Mouse (Mus musculus): Measurements from ENCODE around the gene Thra.
A peak's percentile ranks its signal among the peaks of the same experiment; 100 is the strongest.

DNA sequence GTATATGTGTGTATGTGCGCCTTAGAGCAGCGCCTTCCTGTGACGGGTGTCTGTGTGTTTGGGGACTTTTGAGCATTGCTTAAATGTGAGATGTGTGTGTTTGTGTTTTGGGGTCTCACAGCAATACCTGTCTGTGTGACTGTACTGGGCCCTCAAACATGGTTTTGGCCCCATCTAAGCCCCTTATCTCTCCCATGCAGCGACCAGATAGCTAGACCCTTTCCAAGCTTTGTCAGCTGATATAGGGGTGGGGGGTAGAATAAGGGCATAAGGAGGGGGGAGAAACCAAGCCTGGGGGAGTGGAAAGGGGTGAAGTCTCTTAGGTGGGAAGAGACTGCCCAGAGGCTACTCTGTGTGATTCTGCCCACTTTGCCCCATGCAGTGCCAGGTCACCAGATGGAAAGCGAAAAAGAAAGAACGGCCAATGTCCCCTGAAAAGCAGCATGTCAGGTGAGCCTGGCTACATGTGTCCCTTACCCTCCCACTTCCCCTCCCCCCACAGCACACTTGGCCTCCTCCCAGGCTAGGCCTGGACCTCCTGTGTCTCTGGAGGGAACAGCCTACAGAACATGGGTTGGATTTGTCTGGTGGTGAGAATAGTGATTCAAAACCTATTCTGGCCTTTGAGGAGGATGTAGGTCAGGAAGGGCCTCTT is 15.4 kb downstream of the Thra start:
- TF ChIP-seq EP300 (IDR thresholded peaks at IDR 0.05; ENCODE audit: low read depth in 1 of 2, low read length in 2 of 2) (peak; percentile 78 to 85), CTCF (IDR thresholded peaks at IDR 0.05 in 2 of 3, conservative IDR thresholded peaks at IDR 0.05 in 1 of 3; ENCODE audit: control insufficient read depth in 1 of 3, insufficient read depth in 1 of 3, low read depth in 2 of 3, low read length in 3 of 3, poor library complexity in 1 of 3, severe bottlenecking in 1 of 3) (no peak)

Data from MEL (cell line).